Mouse (Mus musculus) lung, postnatal 36 days (tissue): ENCODE measurements around the gene Btbd7.

Experiments
- DNase-seq: peaks from one replicate; pipeline ENCODE4 v3.0.0; 2022; ENCODE audit warnings: mixed read lengths

Gene Btbd7

DNA sequence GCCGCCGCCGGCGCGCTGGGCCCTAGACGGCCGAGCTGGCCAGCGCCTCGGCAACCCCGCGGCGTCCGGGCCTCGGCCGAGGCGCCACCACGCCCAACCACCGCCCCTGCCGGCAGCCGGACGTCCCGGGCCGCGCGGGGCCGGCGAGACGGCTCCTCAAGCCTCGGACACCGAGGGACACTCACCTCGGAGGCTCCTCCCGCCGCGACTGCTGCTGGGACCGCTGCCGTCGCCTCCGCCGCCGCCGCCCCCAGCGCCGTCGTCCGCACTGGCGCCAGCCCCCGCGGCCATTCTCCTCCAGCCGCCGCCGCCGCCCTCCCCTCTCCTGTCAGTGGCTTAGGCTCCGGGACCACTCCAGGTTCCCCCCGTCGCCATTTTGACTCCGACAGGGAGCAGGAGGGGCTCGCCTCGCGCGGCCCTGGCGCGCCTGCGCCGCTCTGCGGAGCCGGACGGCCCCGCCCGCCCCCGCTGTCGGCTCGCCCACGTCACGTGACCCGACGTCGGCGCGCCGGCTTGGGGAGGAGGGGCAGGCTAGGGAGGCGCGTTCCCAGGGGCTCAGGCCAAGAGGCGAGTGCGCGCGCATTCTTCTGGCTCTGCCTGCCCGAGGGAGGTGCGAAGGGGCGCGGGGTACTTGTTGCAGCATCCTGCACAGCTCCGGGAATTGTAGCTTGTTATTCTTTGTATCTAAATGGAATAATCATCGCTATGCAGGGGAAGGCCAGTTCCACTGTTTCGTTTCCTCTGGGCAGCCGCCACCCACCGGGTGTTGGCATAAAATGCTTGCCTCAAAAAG lies at the start of gene Btbd7:
TSS of gene Btbd7 (minus strand) at position 441 of the 793 bp plus-strand sequence.
- DNase-seq: peak; percentile 98

DNA sequence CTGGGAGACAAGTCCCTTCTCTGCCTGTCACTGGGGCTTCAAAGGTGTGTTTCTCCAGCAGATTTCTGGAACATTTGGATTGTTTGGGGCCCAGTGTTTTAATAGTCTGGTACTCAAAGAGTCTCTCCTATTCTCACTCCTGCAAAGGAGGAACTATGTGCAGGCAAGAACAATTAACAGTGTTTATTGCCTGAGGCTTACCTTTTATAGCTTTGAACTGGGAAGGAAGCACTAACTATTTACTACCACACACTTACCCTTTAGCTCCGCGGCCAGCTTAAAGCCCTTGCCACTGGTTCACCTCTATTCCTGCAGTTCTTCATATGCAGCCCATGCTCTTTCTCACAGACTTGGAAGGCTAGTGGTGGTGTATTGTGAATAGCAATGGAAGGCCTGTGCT lies 37.8 kb upstream of the Btbd7 start:
- no peak for DNase-seq

DNA sequence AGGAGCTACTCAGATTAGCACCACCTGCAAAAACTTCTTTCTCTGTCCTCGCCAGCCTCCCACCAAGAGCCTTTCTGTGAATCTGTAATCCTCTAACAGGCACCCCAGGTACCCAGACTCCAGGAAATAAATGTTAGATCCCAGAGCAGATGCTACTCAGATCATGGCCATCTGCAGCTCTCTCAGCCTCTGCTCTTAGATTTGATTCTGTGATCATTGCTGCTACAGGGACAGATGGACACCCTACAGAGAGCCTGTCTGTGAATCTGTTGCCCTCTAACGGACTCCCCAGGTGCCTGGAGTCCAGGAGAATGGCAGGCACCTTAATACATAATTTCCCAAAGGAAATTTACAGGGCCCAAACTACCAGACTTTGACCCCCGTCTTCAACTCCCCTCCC lies 29.9 kb upstream of the Btbd7 start:
- DNase-seq: no peak

DNA sequence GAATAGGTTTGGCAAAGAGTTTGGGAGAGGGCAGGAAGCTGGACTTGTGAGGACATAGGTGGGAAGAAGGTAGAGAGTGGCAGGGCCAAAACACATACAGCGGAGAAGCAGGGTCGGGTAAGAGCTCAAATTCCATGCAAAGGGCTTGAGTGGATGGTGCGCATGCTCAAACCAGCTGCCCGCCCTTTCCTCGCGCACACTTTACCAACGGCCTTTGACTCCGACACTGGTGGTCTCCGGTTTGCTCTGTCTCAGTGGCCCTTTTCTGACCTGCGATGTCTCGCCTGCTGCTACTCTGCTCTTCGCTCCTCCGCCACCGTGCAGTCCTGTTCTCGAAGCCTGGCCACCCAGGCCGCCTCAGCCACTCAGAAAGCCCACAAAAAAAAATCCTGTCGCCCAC lies 20.8 kb upstream of the Btbd7 start, which contains the start of gene Cox8c:
TSS of gene Cox8c (plus strand) at position 226 of the 400 bp plus-strand sequence.
- no peak for DNase-seq

DNA sequence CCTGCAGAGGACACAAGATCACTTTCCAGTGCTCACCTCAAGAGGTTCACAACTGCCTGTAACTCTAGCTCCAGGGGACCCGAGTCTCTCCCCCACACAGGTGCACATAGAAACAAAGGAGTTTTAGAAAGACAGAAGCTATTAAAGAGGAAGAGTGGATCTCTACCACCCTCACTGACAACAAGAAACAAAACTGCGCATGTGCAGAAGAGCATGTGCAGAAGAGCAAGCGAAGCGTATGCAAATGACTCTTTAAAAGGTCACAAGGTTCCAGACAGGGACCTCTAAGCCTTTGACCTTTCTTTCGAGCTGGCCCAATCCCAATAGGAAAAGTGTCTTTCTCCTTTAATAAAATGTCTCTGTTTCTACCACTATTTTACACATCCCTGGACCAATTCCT lies 10.3 kb upstream of the Btbd7 start:
- no peak for DNase-seq

DNA sequence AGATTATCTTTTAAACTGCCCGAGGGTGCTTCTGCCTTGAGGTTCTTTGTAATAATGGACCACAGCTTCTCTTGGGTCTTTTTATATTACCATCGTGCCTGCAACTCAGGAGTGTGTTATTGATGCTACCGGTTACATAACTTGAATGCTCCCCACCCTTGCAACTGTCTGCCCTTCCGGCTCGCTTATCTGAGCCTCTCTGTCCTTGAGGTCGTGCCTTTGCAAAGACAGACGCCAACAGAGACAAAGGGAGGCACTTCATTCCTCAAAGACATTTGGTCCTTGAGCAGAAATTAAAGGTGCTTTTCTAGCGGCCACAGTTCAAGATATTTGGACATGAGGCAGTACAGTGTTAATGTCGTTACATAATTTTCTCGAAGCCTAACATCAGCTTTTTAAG lies 9.1 kb upstream of the Btbd7 start:
- DNase-seq: no peak

DNA sequence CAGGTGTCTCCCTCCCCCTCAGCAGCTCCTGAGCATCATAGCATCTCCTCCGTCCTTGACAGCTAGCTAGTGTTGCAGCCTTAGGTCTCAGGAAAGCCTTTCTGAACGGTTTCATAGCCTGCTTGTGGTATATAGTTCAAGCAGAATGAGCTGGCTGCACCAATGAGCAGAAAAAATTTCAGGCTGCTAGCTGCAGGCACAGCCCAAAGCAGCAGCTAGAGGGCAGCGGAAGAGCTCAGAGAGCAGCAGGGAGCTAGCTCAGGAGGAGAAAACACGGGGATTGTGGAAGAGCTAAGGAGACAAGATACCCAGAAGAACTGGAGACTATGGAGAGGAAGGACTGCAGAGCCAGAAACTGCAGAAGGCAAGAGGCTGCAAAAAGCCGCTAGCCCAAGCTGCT lies 7.5 kb upstream of the Btbd7 start:
- no peak for DNase-seq

DNA sequence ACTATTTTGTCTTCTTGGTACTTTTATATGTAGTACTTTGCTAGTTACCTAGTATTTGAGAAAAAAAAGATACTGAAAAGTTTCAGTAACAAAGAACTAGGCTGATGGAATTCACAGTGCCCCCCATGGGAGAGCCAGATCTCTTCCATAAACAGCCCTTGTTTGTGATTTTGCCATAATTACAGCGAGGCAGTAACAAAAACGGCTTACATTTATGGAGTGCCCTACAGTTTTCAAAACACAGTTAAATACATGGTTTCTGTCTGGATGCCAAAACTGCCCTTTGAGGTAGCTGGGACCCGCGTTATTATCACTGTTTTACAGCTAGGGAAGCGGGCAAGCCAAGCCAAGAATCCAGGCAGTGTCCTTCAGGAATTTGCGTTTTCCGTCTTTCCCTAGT lies 630 bp upstream of the Btbd7 start:
- peak; percentile 15 for DNase-seq

DNA sequence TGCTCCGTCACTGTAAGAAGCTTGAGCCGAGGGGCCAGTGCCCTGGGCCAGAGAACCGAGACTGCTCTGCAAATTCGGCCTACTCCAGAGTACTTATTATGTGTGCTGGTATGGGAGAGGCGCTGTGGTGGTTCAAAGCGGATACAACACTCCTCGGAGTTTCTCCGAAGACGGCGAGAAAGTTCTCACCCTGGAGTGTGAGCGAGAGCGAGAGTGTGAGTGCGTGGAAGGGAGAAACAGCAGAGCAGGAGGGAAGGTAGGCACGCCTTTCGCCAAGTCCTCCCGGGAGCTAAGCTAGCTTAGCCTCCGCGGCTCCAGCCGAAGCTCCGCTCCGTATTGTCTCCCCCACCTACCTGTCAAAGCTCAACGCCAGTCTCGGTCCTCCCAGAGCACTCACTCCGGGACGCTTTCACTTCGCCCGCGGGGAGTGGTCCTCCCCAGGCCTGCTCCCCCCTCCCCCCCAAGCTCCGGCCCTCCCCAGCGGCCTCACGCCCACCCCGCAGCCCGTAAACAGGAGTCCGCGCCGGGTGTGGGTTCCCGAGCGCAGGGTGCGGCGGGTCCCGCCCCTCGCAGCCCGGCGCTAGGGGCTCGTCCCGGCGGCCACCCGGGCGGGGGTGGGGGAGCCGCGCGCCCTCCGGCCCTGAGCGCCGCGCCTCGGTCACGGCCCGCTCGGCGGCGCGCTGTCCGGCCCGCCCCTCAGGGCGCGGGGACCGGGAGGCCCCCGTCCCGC lies 805 bp downstream of the Btbd7 start:
- peak; percentile 45 for DNase-seq

DNA sequence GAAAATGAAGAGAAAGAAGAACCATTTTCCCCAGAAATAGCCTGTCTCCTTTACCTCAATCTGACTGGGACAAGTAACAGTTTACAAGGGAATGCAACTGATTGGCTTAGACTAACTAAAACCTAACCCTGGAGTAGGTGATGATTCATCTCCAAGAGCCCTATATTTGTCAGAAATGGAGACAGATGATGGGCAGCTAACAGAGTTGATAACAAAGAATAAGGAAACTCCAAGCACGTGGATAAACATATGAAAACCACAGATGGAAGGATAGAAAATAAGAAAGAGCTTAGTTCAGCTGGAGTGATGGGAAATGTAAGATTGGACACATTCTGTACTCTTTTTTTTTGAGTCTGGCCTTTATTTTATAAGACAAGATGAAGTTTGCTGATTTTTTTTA lies 7.7 kb downstream of the Btbd7 start:
- DNase-seq: no peak

DNA sequence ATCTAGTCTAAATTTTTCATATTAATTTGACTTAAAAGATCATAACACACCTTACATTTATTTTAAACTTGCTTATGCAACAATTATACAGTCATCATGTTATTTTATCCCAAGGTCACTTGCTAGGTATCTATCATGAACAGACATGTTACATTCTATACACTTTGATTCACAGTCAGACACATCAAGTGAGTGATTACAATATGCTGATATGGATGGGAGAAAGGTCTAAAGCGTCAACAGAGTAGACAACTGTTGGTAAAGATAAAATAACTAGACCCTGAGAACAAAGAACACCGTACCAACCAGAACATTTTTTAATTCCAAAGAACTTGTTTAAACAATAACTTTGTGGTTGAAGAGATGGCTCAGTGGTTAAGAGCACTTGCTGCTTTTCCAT lies 8.5 kb downstream of the Btbd7 start:
- DNase-seq: no peak

DNA sequence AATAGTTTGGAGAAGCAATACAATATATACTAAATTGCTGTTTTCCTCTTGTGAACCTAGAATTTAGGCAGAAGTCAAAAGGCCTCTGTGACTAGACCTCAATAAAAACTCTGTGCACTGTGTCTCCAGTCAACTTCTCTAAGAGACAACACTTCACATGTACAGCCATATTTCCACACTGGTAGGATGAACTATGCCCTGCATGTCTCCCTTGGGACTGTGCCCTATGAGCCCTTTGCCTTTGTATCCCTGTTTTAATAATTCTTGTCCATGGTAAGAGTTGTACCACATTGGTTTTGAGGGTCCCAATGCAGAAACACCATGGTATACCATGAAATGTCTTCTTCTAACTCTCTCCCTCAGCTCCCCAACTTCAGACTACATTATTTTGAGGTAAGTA lies 17.5 kb downstream of the Btbd7 start:
- DNase-seq: no peak

DNA sequence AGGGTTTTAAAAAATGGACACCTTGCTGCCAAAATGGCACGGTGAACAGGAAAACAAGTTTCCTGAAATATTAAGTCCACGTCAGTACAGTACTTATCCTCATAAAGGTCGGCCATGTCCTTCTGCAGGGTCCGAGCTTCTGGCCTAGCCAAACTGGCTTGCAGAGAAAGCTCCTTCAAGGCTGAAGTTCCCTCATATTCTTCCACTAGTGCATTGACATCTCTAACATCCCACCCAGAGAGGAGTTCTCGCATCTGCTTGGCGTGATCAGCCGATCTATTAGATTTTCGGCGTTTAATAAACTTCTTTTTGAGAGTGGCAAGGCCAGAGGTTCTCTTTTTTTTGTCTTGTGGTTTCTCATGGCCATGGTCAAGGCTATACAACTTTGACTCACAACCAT lies 40.0 kb downstream of the Btbd7 start:
- DNase-seq: no peak

DNA sequence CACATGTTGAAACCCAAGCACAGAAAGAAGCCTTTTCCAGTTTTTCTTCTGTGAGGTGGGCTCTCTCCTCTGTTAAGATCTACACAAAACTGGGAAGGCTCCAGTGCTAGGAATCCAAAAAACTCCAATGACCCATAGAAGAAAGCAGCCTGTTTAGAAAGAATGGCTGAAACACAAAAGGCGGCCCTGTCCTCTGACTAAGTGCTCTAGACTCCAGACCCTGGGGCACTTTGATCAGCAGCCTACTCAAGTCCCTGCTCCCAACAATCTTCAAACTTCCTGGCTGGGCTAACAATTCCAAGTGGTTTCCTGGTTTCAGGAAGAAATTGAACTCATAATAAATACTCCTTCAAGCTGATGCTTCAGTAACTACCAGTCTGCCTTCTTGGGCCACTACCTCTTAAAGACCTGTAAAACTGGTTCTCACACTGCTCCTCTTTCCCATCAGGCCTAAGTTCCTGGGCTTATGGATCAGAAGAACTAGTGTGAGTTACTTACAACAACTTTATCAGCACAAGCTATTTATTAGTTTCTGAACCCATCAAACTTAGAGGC lies 45.4 kb downstream of the Btbd7 start:
- DNase-seq: peak; percentile 60

DNA sequence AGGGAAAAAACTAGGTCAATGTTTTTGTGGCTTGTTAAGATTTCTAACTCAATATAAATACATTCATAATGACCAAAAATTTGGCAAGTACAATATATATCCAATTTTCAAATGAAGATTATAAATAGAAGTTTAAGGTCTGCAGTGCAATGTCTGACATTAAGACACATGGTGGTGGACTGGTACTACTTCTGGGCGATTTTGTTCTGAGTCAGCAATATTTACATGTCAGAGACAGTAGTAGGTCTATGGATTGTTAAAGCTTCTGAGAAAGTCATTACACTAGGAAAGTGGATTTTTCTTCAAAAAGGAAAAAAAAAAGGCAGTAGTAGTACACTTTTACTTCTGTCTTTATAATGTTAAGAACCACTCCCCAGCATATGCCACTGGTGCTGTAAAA lies 46.4 kb downstream of the Btbd7 start:
- no peak for DNase-seq

DNA sequence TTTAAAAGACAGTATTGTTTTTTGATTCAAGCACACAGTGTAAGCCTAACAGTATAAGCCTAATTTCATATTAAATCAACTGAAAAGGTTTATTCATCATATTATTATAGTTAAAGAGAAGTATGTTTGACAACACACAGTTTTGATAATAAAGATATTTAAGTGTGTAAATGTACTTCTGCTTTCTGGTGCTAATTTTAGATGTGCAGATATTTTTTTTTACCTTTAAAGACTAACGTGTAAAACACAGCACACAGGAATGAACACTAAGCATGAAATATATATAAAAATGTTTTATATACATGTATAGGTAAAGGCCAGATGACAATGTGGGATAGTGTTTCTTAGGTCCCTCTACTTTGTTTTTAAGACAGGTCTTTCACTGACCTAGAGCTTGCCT lies 51.2 kb downstream of the Btbd7 start:
- no peak for DNase-seq

DNA sequence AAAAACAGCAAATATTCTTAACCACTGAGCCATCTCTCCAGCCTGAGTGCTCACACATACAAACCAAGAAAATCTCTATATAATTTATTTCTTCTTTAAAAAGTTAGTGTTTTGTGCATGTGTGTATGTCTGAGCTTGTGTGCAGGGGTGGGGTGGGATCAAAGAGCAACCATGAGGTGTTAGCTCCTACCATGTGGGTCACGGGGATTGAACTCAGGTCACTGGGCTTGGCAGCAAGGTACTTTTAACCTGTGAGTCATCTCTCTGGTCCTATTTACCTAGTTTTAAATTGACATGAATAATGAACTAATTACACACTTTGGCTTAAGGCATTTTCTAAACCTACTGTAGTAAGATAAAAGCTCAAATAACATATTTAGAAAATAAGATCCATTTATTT lies 51.9 kb downstream of the Btbd7 start:
- DNase-seq: no peak

DNA sequence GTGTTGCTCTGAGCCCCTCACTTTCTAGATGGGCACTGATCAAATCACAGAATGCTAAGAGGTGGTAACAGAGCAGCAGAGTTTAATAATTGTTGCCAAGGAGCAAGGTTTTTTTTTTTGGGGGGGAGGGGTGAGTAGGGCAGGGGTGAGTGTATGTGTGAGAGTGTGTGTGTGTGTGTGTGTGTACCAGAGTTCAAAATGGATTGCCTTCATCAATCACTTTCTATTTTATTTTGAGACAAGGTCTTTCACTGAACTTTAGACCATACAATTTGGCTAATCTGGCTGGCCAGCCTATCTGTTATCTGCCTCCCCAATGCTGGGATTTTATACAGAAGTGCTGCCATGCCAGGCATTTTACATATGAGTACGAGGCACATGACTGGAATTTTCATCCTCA lies 63.4 kb downstream of the Btbd7 start:
- DNase-seq: no peak

DNA sequence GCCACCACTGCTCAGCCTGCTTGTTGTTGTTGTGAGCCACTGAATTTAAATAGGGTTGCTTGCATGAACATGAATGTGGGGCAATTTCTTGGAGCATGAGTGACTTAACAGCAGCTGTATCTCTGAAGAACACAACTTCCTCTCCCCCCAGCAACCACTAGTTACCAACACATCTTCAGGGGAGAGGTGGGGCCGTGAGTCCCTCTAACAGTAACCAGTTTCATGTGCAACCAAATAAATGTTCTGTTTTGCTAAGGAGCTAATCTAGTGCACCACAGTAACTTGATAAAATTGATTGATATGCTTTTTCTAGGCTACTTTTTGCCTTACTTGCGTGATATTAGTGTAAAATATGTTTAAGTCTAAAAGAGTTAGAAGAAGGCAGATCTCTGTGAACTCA lies 78.7 kb downstream of the Btbd7 start:
- DNase-seq: no peak

DNA sequence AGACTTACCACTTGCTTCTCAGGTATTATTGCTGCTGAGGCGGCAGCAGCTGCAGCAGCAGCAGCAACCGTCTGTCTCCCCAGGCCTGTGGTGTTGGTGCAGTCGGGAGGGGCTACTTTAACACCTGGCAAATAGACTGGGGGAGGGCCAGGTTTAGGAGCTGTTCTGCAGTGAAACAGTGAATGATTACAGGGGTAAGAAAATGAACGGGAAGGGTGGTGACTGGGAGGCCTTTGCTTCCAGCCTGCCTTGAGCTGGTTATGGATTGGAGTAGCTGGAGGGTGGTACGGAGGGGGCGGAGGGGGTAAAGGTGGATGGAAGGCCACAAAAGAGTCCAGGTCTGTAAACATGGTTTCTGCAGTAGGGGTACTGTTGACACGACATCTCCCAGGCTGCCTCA lies 90.3 kb downstream of the Btbd7 start:
- no peak for DNase-seq

DNA sequence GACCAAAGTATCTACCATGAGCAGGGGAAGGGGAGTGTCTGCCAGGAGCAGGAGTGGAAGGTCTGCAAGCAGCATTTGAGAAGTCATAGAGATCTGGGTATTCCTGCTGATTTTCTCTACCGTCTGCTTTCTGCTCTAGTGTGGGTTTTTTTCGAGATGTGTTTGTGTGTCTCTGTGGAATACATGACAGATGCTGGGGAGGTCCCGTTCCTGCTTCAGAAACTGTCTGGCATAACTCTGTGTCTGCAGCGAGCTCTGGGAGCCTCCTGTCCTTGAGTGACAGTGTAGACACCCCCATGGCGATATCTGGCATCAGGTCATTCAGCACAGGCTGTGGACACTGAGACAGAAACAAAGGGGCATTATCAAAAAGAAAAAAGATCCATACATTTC lies 92.7 kb downstream of the Btbd7 start:
- DNase-seq: no peak

DNA sequence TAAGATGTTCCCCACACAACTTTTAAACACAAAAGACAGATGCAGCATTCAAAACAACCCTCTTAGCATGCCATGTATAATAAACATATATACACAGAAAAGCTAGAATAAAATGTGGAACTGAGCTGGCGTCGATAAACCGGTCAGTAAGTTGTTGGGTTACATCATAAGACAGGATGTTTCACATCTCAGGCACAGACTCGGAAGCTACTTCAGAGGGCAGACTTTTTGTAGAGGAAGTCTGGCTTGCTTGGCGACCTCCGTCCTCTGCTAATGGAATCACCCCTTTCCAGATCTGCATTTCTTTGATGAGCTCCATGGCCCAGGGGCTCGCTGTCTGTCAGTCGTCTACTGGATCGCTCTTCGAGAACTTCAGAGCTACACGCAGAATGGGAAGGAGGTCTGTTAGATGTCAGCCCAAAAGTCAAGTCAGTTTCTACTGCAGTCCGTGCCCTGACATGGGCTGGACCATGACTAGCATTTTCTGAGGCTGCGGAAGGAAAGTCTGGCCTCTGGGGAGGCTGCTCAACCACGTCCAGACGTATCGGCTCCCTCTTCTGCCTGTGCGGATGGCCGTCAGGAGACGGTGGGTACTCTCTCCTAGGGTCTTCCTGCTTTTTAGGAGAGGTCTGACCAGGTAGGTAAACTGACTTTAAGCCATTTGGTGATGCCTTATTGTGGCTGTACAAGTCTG lies 93.2 kb downstream of the Btbd7 start:
- DNase-seq: no peak

DNA sequence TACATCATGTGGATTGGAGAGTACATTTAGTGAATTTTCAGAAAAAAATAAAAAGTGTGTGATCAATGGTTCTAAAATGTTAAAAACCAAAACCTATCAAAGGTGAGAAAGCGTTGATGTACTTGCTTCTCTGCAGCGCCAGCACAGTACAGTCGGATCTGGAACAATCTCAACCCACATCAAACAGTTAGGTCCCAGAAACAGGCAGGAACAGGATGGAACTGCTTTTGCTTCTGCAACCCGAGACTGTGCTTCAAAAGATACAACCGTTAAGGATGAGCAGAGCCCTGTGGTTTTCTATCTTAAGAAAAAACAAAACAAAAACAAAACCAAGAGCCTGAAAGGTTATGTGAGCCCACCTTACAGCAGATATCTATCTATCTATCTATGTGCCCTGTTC lies 95.4 kb downstream of the Btbd7 start:
- no peak for DNase-seq

DNA sequence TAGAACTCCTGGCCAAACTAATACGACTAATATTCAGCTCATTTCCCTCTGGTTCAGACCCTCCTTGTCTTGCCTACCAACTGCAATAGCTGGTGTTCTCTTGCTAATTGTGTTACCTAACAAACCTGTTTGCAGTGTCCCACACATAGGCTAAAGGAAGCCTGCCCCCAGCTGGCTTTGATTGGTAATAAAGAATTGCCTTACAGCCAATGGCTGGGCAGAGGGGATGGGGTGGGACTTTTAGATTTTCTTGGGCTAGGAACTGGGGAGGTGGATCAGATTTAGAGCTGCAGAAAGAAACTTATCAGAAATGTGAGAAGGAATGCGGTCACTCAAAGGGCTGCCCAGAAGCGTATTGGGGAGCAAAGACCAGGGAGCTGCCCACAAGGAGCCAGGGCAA lies 98.8 kb downstream of the Btbd7 start:
- peak; percentile 49 for DNase-seq
